Mouse (Mus musculus) neutrophil, adult 5-6 weeks (primary cell): ENCODE measurements around the gene Abcg5. TPM values are rescaled to one million over a fixed set of nuclear protein-coding genes. Genes with fewer than 3 reads are reported as not detected.

ENCODE experiments used
- ATAC-seq: fragments of 151-379, 151-347 bp; 2 replicates; pipeline ENCODE4 v1.8.0; 2017; ENCODE audit warnings: mild to moderate bottlenecking, moderate TSS enrichment; ENCODE audit not compliant: insufficient number of reproducible peaks, poor library complexity, low FRiP score, severe bottlenecking; ENCODE audit errors: extremely low read depth
- total RNA-seq: library from RNA; stranded (forward); fragments of 200-1000 nt; gene quantifications from 2 replicates; pipeline ENCODE4 v1.2.3, GENCODE M21; 2017

Abcg5 gene
- total RNA-seq, 1 experiment from 2014 or later, result not detected

- ATAC-seq, result no peak
Observed at GRCm38 (mm10) chr17:84653544-84653943, 29.3 kb downstream of the Abcg5 start.

DNA sequence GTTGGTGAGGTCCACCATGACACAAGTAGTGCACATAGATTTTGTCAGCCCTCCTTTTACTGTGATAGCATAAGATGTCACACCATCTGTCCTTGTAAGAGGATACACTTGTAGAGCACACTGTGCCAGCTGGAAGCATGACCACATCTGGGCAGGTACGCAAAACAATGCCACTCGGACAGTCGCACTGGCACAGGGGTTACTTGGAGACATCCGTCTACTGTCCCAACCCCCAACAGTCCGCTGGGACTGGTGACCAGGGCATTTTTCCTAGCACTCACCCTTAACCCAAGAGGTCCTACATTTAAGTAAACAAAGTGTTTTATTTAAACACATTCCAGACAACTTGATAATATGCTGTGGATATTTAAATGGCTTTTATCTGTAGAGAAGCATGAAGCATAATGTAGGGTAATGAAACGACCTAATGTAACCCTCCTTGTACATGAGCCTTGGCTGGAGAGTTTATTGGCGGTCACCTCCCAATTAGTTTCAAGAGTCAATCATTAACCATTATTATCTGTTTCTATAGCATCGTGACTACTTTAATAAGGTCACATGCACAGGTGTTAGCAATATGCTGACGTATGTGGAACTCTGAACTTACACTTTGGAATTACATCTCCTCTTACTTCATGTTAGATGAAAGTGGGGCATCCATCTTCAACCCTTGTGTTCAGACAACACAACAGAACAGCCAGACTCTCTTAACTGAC, 32.4 kb downstream of the Abcg5 start:
- ATAC-seq, result no peak

- peak; percentile 88 for ATAC-seq
Observed at GRCm38 (mm10) chr17:84647630-84648029, 35.2 kb downstream of the Abcg5 start.

- ATAC-seq, result no peak
Observed at GRCm38 (mm10) chr17:84646477-84646876, 36.3 kb downstream of the Abcg5 start.

- ATAC-seq, result no peak
Observed at GRCm38 (mm10) chr17:84645894-84646293, 36.9 kb downstream of the Abcg5 start.

- no peak for ATAC-seq
Observed at GRCm38 (mm10) chr17:84645119-84645518, 37.7 kb downstream of the Abcg5 start.

DNA sequence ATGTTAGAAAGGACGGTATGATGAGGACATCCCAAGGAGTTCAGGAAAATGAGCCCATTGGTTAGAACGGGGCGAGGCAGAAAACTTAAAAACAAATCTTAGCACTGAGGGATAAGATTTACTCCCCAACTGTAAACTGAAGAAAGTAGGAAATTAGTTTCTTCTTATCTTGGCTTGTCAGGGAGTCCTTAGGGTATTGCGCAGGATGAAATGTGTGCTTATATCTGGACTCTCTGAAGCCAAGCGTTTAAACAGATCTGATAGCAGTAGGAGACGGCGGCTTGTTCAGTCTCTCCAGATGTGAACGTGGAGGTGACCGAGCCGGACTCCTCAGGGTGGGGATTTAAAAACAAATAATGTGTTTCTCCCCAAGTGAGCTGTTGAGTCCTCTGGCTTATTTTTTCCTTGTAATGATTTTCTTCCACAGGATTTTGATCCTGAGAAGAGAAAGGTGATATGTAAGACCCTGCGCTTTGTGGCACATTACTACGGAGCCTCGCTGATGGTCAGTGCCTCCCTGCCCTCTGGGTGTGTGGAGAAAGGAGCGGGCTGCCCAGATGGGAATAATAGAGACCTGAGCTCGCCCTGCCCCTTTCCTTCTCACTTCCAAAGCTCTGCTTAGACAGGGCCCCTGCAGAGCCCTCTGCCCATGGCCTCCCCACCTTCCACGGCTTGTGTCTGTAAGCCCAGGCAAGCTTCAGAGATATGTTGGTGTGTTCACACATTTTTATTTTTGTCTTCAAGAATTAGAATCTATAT, 38.3 kb downstream of the Abcg5 start:
- no peak for ATAC-seq

DNA sequence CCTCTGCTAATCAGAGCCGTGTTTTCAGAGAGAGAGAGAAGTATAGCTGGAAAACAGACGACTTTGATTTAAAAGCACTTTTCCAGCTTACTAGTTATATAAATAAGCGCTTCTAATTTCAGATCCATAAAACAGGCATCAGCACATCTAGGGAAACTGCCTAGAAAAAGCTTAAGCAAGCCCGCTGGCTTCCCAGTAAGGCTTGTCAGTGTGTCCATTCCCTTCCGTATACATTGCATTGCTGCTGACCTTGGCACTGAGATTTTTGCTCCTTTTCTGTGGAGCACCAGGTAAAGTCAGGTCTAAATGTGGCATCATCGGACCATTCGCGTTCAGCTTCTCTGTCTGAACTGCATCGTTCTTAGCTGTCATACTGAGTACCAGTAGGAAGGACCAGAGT, 40.5 kb downstream of the Abcg5 start:
- ATAC-seq, result no peak

DNA sequence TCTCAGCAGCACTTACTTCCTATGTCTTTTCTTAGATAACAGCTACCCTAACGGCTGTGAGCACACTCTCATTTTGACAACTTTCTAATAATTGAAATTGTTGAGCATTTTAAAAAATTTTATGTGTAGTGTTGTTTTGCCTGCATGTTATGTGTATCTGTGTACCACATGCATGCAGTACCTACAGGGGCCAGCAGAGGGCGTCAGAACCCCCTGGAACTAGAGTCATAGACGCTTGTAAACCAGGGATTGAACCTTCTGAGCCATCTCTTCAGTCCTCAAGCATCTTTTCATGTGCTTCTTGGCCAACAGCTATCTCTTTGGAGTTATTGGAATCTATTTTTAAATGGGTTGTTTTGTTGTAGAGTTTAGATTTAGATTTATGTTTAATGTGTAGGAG, 40.9 kb downstream of the Abcg5 start:
- ATAC-seq, result peak; percentile 75

DNA sequence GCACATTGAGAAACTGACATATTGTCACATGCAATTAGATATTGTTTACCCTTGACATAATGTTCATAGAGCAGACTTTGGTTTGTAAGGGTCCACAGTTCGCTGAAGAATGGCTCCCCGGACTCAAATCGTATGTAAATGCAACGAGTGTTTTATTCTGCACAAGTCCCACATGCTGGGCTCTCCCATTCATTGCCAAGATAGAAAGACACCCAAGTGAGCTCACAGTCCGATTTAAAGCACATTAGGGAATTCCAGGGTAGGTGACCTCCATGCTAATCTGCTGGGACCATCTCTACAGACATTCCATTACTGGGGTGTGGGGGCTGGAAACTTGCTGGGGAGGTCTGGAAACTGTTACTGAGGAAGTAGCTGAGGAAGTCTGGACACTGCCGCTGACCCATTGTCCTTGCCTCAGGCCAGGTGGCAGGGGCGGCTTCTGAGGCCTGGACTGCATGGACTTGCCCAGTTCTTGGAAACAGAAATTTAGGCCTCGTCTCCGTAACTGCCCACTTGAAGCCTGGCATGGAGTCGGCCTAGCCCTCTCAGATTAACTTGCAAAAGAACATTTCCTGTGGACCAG, 42.9 kb downstream of the Abcg5 start:
- ATAC-seq, result no peak

DNA sequence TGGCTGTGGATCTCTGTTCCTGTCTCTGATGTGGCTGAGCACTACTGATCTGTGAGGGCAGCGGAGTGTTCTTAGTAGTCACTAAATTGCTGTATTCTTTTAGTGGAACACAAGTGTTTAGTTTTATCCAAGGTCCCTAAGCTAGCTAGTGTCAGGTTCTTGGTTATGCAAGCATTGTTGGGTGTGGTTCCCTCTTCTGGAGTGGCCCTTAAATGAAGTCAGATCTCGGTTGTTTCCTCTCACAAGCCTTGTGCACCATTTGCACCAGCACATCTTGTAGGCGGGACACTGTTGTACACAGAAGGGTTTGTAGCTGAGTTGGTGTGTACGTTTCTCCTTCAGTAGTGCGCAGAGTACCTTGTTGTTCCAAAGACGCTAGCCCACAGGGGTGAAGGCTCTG, 44.8 kb downstream of the Abcg5 start:
- ATAC-seq, result no peak

DNA sequence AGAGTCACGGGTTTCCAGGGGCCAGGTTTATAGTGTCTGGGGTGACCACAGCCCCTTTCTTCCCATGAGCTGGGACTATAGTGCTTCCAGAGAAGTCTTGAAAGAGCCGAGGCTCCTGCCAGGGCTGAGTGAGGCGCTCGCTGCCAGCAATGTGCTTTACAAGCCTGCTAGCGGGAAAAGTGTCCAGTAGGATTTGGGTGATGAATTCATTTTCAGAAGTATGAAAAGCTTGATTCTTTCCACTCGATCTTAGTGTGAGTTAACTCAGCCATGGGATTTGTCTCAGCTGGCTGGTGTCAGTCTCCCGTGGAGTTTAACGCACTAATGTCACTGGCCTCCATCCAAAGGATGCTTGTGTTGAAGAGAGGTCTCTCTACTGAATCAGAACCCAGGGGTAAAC, 46.5 kb downstream of the Abcg5 start:
- ATAC-seq, result no peak

- ATAC-seq, result peak; percentile 53
Observed at GRCm38 (mm10) chr17:84633443-84633842, 49.4 kb downstream of the Abcg5 start.

GRCm38 (mm10) chr17:84631836-84632235, 51.0 kb downstream of the Abcg5 start:
- no peak for ATAC-seq

GRCm38 (mm10) chr17:84628611-84629010, 54.2 kb downstream of the Abcg5 start:
- ATAC-seq, result no peak

GRCm38 (mm10) chr17:84627721-84628120, 55.1 kb downstream of the Abcg5 start:
- ATAC-seq, result no peak

- no peak for ATAC-seq
Observed at GRCm38 (mm10) chr17:84626857-84627305, 55.9 kb downstream of the Abcg5 start.

DNA sequence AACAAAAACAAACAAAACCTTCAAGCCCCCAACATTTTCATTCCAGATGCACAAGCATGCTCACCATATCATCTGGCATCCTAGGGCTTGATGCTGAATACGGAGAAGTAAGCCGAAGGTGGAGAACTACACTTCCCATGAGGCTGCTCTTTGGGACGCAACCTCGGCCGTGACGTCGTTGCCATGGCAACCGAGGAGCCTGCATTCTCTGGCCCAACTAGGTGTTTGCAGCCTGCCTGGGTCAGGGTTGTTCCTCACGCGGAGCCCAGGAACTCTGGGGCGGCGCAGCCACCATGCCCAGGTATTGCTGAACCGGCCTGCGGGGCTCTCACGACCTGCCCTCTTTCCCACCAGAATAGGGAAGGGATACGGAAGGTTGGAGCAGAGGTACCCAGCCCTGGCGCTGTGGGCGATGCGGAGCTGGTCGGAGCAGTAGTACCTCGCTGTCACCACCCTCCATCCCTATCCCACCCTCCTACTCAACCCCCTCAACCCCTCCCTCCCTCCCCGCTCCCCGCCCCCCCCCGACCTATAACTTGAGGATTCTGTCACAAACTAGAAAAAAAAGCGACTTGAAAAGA, 56.4 kb downstream of the Abcg5 start, which contains the start of gene Dync2li1:
TSS of gene Dync2li1 (plus strand) at position 221 of the 581 bp plus-strand sequence.
- ATAC-seq, result peak; percentile 99

GRCm38 (mm10) chr17:84622873-84623272, 59.9 kb downstream of the Abcg5 start:
- no peak for ATAC-seq

GRCm38 (mm10) chr17:84622028-84622427, 60.8 kb downstream of the Abcg5 start:
- no peak for ATAC-seq
